Mouse (Mus musculus) CH12.LX (cell line): ENCODE measurements around the gene Robo1.

Experiments
- MAFK ChIP-seq: IDR thresholded peaks from 2 replicates; pipeline ENCODE4 v1.6.1; 2011; ENCODE audit warnings: low read length, improper control_type of control experiment; ENCODE audit not compliant: insufficient replicate concordance
- MYC ChIP-seq: IDR thresholded peaks from 2 replicates; pipeline ENCODE4 v1.6.1; 2011; ENCODE audit warnings: low read depth, mild to moderate bottlenecking, improper control_type of control experiment, low read length
- NELFE ChIP-seq: IDR thresholded peaks from 2 replicates; pipeline ENCODE4 v1.6.1; 2011; ENCODE audit warnings: low read depth, low read length, improper control_type of control experiment
- POLR2A ChIP-seq: IDR thresholded peaks from 2 replicates; pipeline ENCODE4 v1.6.1; 2011; ENCODE audit warnings: low read depth, mild to moderate bottlenecking, improper control_type of control experiment, low read length
- ZKSCAN1 ChIP-seq: IDR thresholded peaks from 2 replicates; pipeline ENCODE4 v1.6.1; 2012; ENCODE audit warnings: low read depth, inconsistent platforms, low read length, improper control_type of control experiment, borderline replicate concordance
- ZNF384 ChIP-seq: IDR thresholded peaks from 2 replicates; pipeline ENCODE4 v1.6.1; 2012; ENCODE audit warnings: low read depth, low read length, improper control_type of control experiment, inconsistent platforms

GRCm38 (mm10) chr16:72510716-72511199, 202.7 kb downstream of the Robo1 start:
- TF ChIP-seq ZNF384 (no peak), NELFE (no peak), ZKSCAN1 (no peak), POLR2A (no peak), MAFK (no peak), MYC (no peak)
